Mouse (Mus musculus): Measurements from ENCODE around the gene Nup210. TPM values are rescaled to one million over a fixed set of nuclear protein-coding genes. Genes with fewer than 3 reads are reported as not detected.
A peak's percentile ranks its signal among the peaks of the same experiment; 100 is the strongest.
"Not testable (repeated sequence)": the region's sequence is repeated elsewhere in the genome, so short reads cannot be mapped to it uniquely, and the experiment has no call there.

Gene Nup210
- total RNA-seq, 2 experiments from 2014 or later = 244 to 270 TPM

DNA sequence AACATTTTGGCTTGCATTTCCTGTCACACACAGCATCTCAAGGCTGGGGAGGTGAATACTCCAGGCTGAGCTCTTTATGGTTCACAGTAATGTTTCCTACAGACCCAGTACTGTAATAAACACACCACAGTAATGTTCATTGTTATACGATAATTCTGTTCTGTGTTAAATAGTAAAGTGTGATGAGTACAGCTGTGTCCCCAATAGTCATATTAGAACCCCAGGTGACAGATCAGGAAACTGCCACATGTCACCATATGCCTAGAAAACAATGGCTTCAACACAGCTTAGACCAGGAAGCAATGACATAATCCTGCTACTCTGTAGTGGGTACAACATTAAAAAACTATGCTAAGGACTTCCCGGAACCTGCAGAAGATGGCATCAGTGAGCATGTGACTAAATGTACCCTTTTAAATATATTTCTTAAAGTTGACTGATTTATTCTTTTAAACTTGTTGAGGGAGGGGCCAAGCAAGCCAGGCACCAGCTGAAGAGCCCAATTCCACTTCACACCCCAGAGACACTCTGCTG, 7.6 kb downstream of the Nup210 start:
- ATAC-seq (replicated peaks; ENCODE audit: poor library complexity, severe bottlenecking) = no peak

DNA sequence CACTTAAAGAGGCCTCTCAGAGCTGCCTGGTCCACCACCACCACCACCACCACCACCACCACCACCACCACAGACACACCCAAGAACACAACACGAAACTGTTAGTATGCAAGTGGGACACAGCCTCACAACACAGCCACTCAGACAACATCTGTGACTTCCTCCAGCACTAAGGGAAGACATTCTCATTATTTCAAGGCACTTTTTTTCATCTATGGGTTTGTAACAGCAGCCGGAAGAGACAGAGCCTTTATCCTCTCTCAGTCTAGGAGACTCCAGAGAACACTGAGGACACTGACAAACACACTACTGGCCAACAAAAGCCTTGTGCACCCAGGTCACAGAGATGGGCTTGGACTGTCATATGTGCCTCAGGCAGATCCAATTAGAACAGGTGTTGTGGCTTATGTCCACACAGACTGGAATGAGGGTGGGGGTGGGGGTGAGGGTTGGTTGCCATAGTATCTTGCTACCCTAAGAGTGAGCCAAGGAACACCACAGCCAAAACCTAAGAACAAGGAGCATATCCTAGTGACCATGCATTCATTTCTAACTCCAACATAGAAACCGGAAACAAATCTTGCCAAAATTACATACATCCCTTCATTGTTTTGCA, 8.2 kb downstream of the Nup210 start:
- no peak for ATAC-seq (replicated peaks; ENCODE audit: poor library complexity, severe bottlenecking)

DNA sequence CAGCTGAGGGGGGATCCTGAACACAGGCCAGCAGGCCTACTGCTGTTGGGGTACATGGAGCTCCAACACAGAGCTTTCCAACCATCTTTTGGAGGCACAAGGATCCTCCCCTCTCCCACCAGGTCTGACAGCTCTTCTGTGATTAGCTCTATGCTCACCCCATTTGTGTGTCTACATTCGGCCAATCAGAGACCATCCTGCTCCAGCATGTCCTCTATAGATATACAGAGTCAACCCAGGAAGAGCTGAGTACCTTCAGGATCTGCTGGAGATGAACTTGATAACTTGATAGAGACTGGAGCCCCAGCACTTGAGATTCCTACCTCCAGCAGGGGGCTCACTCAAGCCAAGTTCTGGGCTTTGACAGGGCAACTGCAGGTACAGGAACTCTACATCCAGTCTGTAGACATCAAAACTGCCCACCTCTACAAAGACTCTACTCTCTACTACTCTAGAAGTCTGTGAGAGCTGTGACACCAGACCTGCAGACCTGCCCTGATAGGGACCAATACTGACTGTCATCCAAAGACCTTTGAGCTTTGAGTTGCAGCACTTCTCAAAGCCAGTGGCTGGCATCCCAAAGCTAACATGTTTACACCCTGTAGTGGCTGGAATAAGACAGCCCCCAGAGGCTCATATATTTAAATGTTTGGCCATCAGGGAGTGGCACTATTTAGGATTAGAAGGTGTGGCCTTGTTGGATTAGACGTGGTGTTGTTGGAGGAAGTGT, 11.1 kb downstream of the Nup210 start:
- no peak for ATAC-seq (replicated peaks; ENCODE audit: poor library complexity, severe bottlenecking)

DNA sequence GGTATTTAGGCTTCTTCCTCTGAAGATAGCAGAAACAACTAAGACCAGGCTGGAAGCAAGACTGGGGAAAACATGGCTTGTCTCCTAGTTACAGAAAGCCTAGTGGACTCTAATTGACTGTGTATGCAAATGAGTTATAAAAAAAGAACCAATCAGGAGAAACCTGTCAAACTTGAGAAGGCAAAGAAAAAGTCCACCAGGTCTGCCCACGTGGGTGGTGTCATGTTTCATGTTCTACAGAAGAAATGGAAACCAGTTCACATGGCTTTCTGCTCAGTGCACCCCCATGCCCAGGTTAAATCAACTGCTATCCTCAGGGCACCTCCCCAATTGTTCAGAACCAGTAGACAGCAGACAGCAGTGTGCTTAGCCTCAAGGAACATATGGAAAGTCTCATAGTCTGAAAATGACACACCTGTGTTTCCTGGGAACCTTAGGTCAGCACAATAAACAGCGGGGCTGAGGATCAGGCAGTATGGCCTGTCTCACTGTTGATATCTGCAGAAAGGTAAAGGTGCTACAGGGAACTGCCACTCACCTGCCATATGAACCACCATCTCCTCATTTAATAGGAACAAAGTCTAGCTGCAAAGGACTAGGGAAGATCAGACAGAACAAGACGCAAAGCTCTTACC, 11.7 kb downstream of the Nup210 start:
- ATAC-seq (replicated peaks; ENCODE audit: poor library complexity, severe bottlenecking) = peak; percentile 50

DNA sequence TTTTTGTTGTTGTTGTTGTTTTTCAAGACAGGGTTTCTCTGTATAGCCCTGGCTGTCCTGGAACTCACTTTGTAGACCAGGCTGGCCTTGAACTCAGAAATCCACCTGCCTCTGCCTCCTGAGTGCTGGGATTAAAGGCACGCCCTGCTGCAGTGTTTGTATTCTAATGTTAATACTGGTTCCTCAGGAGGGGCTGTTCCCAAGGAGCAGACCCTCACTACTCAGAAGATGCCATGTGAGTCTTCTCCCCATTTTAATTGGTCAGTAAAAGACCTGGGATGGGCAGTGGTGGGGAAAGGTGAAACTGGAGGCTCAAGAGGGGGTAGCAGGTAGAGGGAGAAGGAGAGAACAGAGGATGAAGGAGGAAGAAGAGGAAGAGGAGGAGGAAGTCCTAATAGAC, 13.2 kb downstream of the Nup210 start:
- not testable (repeated sequence) for ATAC-seq (replicated peaks; ENCODE audit: poor library complexity, severe bottlenecking)

DNA sequence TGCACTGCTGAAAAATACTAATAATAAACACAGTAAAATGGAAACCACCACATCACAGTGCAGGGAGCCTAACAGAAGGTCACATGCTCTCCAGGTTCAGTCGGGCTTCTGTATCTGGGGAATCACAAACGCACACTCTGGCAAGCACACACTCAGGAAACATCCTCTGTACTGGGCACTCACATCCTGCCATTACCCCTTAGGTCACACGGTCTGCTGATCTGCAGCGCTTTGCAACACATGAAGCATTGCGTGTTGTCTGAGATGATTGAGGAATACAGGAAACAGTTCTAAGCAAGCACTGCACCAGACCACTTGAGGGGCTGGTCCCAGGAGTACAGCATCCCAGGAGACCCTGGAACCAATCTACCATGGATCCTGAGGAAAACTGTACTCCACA, 16.0 kb downstream of the Nup210 start:
- ATAC-seq (replicated peaks; ENCODE audit: poor library complexity, severe bottlenecking) = peak; percentile 60

DNA sequence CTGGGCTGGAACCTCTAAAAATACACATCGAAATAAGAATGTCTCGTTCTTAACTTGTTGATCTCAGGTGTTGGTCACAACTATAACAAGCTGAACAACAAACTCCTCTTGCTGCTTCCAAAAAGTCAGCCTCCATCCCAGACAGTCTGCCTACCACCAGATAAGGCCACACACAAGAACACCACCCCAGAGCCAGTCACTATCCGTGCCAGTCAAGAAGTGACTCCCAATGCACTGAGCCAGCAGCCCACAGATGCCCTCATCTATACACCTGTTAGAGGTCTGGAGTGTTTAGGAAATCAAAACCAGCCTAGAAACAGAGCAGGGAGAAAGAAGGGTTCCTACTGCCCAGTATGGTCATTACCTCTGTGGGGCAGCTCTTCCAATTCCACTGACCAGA, 18.8 kb downstream of the Nup210 start:
- no peak for ATAC-seq (replicated peaks; ENCODE audit: poor library complexity, severe bottlenecking)

DNA sequence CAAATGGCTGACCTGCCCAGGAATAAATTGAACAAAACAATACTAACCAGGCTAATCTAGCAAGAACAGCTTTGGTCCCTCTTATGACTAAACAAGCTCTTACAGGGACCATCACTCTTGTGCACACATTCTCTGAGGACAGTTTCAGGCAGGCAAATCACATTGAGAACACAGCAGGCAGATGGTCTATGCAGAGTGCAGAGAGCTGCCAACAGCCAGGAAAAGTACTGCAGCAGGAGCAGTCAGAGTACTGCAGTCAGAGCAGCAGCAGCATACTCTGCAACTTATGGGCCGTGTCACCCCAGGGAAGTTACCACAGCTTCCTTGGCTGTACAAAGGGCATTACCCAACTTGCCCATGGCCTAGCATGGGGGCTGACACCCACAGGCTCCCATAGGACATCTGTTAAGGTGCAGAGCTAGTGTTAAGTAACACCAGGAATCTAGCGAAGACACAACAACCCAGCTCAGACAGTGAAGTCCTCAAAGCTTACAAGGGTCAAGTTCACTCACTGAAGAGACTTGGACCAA, 21.5 kb downstream of the Nup210 start:
- peak; percentile 72 for ATAC-seq (replicated peaks; ENCODE audit: poor library complexity, severe bottlenecking)

DNA sequence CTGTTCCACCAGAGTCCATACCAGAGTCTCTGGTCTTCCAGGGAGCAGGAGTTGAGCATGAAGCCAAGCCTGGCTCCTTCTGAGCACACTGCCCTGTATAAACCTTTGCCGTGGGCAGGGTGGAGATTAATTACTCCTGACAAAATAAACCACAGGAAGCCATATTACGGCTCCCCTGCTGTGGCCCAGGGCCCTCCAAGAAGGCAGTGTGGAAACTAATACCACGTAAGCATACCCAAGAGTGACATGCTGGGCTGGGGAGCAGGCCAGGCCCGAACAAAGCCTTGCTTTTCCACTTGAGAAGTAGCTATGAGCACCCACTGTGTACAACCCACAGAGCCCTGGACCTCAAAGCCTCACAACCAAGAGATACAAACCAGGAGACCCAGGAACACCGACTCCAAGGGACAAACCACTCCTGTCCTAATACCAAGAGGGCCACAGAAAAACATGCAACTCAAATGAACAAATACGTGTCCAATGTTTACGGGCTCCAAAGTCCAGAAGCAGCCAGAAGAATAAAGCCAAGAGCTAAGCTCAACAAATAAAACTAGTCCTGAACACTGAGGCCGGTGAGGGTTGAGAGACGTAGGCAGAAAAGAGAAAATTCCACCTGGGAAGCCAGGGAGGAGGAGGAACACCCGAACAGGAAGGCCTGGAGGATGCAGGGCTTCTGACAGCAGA, 24.3 kb downstream of the Nup210 start:
- no peak for ATAC-seq (replicated peaks; ENCODE audit: poor library complexity, severe bottlenecking)

DNA sequence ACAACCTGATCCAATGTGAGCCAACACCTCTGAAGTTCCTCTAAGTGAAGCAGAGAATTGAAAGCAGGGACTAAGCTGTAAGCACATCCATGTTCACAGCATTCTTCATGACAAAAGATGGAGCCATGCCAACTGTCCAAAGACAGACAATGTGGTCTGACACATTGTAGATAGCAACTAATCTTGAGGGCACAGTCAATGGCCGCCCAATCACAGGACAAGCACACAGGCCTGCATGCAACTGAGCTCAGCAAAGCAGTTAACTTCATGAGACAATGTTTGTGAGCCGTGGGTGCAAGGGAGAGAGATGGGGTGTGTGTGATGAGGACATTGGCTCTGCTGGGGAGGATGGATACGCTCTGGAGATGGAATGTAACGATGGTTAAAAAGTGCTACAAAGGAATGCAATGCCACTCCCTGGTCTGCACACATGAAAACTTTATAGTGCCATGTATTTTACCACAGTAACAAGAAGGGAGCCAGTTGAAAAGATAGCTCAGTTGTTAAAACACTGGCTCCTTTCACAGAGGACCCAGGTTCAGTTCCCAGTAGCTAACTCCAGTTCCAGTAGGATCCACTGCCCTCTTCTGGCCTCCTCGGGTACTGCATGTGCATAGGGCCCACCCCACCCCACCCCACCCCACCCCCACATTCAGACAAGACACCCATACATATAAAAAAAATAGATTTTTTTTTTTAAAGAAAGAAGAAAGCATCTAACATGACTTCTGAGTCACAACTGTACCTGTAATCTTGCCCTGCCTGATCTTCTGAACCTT, 31.3 kb downstream of the Nup210 start:
- peak; percentile 66 for ATAC-seq (replicated peaks; ENCODE audit: poor library complexity, severe bottlenecking)

DNA sequence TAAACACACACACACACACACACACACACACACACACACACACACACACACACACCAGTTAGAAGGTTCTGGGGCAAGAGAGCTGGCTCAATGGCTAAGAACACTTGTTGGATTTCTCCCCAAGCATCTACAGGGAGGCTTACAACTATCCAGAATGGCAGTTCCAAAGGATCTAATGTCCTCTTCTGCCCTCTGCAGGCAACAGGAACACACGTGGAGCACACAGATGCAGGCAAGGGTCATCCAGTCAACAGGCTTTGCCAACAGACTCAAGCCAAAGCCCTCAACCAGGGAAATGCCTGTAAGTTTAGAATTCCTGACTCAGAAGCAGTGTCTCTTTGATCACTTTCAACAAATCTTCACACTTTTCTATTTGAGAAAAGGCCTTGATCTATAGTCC, 36.6 kb downstream of the Nup210 start:
- ATAC-seq (replicated peaks; ENCODE audit: poor library complexity, severe bottlenecking) = no peak

DNA sequence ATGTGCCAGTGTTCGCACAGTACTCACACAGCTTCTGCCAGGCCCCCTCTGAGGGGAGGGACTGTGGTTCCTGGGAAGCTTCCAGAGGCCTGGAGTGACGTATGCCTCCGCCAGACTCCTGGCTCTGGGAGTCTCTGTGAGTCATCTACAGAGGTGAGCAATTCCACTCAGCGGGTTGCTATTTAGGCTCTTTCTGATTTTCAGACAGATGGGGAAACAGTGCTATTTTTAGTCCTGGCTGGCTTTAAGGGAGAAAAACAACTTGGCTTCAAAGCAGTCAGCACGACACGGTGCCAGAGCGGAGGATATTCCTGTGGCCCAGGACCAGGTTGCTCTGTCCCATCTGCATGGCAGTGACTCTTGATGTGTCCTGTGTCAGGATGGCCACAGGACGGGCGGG, 40.4 kb downstream of the Nup210 start:
- no peak for ATAC-seq (replicated peaks; ENCODE audit: poor library complexity, severe bottlenecking)

DNA sequence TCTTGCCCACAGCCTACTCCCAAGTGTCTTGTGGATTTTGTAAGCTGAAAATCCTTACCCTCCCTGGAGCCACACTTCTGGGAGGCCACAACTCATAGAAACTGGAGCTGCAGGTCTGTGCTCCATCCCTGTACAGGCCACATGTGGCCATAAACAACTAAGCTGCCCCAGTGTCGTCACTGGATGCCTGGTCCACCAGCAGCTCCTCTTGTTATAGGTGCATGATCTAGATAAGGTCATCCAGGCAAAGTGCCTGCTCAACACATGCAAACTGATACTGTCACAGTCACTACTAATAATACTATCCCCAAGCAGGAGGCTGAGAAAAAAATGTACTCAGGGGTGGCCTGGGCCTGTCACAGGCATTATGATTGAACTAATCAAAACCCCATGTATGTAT, 48.1 kb downstream of the Nup210 start:
- no peak for ATAC-seq (replicated peaks; ENCODE audit: poor library complexity, severe bottlenecking)

DNA sequence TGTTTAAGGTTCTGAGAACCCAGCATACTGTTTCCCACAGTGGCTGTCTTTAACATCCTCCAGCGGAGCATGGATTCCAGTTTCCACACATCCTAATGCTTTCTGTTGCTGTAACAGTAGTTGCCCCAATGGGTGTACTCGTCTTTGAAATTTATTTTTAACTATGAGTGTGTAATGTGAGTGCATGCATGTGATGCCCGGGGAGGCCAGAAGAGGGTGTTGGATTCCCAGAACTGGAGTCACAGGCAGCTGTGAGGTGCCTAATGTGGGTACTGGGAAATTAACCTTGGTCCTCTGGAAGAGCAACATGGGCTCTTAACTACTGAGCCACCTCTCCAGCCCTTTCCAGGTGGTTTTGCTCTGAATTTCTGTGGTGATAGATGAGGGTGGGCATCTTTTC, 49.6 kb downstream of the Nup210 start:
- no peak for ATAC-seq (replicated peaks; ENCODE audit: poor library complexity, severe bottlenecking)

DNA sequence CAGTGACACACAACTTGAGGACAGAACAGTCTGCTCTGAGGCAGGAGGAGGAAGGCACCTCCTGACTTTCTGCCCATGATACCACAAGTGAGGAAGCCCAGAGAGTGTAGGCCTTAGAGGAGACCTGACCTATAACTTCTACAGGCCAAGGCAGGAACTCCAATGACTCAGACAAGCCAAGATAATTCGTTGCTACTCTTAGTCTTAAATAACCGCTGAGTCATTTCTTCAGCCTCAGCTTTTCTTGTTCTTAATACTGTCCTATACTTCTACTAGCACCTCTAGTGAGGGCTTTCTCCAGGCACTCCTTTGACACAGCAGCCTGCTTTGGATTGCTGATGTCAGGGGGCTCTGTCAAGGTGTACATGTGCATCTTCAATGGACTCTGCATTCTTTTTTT, 55.3 kb downstream of the Nup210 start:
- no peak for ATAC-seq (replicated peaks; ENCODE audit: poor library complexity, severe bottlenecking)

DNA sequence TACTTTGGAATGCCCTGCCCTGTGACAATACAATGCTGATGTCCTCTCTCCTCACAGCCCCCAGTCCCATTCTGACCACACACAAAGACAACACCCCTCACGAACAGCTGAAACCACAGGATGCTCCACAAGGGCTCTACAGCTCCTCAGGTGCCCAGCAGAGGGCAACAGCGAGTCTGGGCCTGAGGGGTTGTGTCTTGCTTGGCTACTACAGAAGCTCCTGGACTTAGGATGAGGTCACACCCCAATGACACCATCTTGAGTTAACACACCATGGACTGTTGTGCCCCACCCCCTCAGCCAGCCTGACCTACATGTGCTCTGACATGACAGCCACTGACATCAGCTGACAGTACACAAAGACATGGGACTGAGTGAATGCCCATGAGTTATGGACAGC, 56.9 kb downstream of the Nup210 start:
- ATAC-seq (replicated peaks; ENCODE audit: poor library complexity, severe bottlenecking) = peak; percentile 71

DNA sequence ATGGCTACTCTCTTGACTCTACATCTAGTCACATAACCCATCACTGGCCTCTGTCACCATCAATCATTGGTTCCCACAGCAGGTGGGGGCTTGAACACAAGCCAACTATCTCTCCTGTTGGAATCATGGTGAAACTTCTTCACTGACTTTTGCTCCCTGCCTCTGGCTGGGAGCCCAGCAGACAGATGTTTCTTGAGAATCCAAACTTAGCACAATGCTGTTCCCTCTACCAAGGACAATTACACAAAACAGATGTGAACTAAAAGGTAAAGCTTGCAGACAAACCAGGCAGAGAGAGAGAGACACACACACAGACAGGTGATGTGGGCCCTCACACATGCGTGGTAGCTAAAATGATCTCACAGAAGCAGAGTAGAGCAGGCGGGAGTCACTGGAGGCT, 58.6 kb downstream of the Nup210 start:
- no peak for ATAC-seq (replicated peaks; ENCODE audit: poor library complexity, severe bottlenecking)

DNA sequence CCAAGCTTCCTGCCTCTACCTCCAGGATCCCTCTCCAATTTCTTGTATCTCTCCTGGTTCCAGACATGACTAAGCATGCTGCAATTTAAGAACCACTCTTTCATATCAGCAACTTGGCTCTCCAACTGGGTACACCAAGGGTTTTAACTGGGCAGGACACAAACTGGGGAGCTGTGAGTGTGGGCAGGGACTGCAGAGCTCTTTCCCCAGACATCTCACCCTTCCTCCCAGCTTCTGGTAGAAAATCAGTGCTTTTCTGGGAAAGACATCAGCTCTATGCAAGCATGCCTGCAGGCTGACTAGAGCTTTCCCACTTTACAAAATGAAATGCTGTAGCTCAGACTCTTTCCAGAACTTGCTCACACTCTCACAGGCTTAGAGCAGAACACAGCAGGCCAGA, 60.3 kb downstream of the Nup210 start:
- ATAC-seq (replicated peaks; ENCODE audit: poor library complexity, severe bottlenecking) = no peak

DNA sequence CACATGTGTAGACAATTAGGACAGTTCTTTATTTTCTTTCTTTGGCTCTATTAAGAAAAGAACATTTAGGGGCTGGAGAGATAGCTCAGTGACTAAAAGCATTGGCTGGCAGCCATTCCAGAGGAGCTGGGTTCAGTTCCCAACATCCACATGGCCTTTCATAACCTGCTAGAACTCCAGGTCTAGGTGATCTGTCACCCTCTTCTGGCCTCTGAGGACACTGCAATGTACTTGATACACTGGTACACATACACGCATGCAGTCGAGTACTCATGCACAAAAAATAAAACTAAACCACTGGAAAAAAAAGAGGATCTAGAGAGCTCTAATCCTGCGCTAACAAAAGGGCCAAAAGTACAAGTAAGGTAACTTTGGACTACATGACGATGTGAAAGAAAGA, 64.1 kb downstream of the Nup210 start:
- ATAC-seq (replicated peaks; ENCODE audit: poor library complexity, severe bottlenecking) = no peak

DNA sequence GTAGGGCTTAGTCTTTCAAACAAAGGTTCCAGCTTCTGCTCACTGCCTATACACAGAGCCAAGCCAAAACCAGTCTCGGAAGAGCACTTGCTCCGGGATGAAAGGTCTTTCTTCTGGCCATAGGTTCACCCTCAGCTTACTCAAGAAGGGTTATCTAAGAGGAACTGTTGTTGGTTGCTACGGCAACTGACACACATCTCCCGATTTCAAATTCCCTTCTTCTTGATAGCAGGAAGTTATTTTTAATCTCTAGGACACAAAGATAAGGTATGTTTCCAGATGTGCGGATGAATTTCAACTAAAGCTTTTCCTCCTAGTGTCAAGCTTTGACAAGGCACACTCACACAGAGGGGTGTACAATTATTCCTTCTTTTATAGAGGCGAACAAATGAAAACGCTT, 68.6 kb downstream of the Nup210 start:
- no peak for ATAC-seq (replicated peaks; ENCODE audit: poor library complexity, severe bottlenecking)

Measured in granulocyte monocyte progenitor cell, adult 5-6 weeks (primary cell).